Mouse (Mus musculus) forelimb bud, embryonic 11.5 days (tissue): ENCODE measurements around the gene Flt3.

Source experiments
- DNase-seq: peaks from one replicate; pipeline ENCODE4 v3.0.0-alpha.2; 2012; ENCODE audit warnings: low read depth, low spot score

Gene Flt3

GRCm38 (mm10) chr5:147399843-147400504, at the start of gene Flt3:
Gene Flt3, minus strand, starts transcription at chr5:147400489.
- DNase-seq = peak; percentile 26

GRCm38 (mm10) chr5:147448933-147449332, 48.6 kb upstream of the Flt3 start:
- no peak for DNase-seq

GRCm38 (mm10) chr5:147448526-147448925, 48.2 kb upstream of the Flt3 start:
- no peak for DNase-seq

GRCm38 (mm10) chr5:147445252-147445651, 45.0 kb upstream of the Flt3 start:
- no peak for DNase-seq

- DNase-seq = no peak
These were observed 44.5 kb upstream of the Flt3 start for GRCm38 (mm10) chr5:147444757-147445156.

- DNase-seq = no peak
These were observed 44.0 kb upstream of the Flt3 start for GRCm38 (mm10) chr5:147444298-147444697.

GRCm38 (mm10) chr5:147442741-147443140, 42.5 kb upstream of the Flt3 start:
- DNase-seq = no peak

GRCm38 (mm10) chr5:147441979-147442378, 41.7 kb upstream of the Flt3 start:
- DNase-seq = no peak

GRCm38 (mm10) chr5:147440996-147441507, 40.8 kb upstream of the Flt3 start:
- no peak for DNase-seq

- no peak for DNase-seq
These were observed 36.2 kb upstream of the Flt3 start for GRCm38 (mm10) chr5:147436491-147436890.

- no peak for DNase-seq
These were observed 35.5 kb upstream of the Flt3 start for GRCm38 (mm10) chr5:147435751-147436150.

- no peak for DNase-seq
These were observed 34.9 kb upstream of the Flt3 start for GRCm38 (mm10) chr5:147435224-147435623.

- no peak for DNase-seq
These were observed 32.6 kb upstream of the Flt3 start for GRCm38 (mm10) chr5:147432927-147433326.

- DNase-seq = peak; percentile 27
These were observed 30.9 kb upstream of the Flt3 start for GRCm38 (mm10) chr5:147430936-147431839.

GRCm38 (mm10) chr5:147430361-147430935, 30.2 kb upstream of the Flt3 start:
- no peak for DNase-seq

GRCm38 (mm10) chr5:147429535-147430305, 29.4 kb upstream of the Flt3 start, which contains the start of gene Pan3:
Gene Pan3, plus strand, starts transcription at chr5:147430161.
- peak; percentile 91 for DNase-seq

GRCm38 (mm10) chr5:147426048-147426805, 25.9 kb upstream of the Flt3 start:
- no peak for DNase-seq

- DNase-seq = no peak
These were observed 23.3 kb upstream of the Flt3 start for GRCm38 (mm10) chr5:147423612-147424011.

- no peak for DNase-seq
These were observed 18.3 kb upstream of the Flt3 start for GRCm38 (mm10) chr5:147418394-147419121.

- DNase-seq = no peak
These were observed 17.7 kb upstream of the Flt3 start for GRCm38 (mm10) chr5:147417986-147418385.
